Mouse (Mus musculus): ENCODE data around the gene Pepd. TPM values are rescaled to one million over a fixed set of nuclear protein-coding genes. Genes with fewer than 3 reads are reported as not detected.
A peak's percentile ranks its signal among the peaks of the same experiment; 100 is the strongest.

The Pepd gene
- polyA plus RNA-seq, 1 experiment from 2014 or later = 57.8 TPM

GRCm38 (mm10) chr7:35056436-35056864 is 144.3 kb downstream of the Pepd start, which contains the start of gene Cebpg:
TSS of gene Cebpg (minus strand) at chr7:35056573.
- Histone ChIP-seq H3K4me1 (replicated peaks; ENCODE audit: control insufficient read depth, insufficient read depth, low read length) (no peaks in the 10 kb centered on the region), H3K4me2 (replicated peaks; ENCODE audit: low read depth, low read length) (peak within 1 kb of the TSS; percentile 59), H3K9me3 (ENCODE audit: control insufficient read depth, low read length) (no peaks in the 10 kb centered on the region), H3K4me3 (ENCODE audit: low read depth, low read length) (peak within 1 kb of the TSS; percentile 87), H3K27ac (ENCODE audit: low read depth, low read length) (peak within 1 kb of the TSS; percentile 64), H3K9ac (ENCODE audit: low read depth, low read length) (peak within 1 kb of the TSS; percentile 88), H3K36me3 (ENCODE audit: control insufficient read depth, insufficient read depth, low read length) (no peaks in the 10 kb centered on the region), H3K27me3 (ENCODE audit: control insufficient read depth, insufficient read depth, low read length) (no peaks in the 10 kb centered on the region)
- under 1% methylated on average over 52 of the region's 53 CpGs for WGBS
- DNase-seq (ENCODE audit: low spot score) = peak; percentile 96
- peak; percentile 98 for ATAC-seq (ENCODE audit: low FRiP score)

- ATAC-seq (ENCODE audit: low FRiP score) = no peak
- no peaks in the 10 kb centered on the region for H3K36me3 ChIP-seq (ENCODE audit: control insufficient read depth, insufficient read depth, low read length)
- WGBS = 27% methylated on average over 10 of the region's 10 CpGs
Measured at GRCm38 (mm10) chr7:35056999-35057398, 144.8 kb downstream of the Pepd start.

DNA sequence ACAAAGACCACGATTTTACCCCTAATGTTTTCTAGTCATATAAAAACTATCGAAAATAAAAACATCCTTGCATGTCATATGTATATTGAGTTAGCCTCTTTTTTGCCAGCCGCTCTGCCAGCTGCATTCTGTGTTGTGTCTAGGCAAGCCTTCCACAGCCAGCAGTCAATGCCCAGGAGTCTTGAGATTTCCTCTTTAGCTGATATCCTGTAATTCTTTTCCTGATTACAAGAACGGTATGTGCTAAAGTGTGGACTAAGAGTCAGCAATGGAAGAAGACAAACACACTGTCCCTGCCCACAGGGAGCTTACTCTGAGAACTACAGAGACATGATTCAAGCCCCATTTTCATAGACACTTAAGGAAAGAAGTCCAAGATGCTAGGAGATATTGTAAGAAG is 145.4 kb downstream of the Pepd start:
- WGBS = 81% methylated on average over 4 of the region's 4 CpGs
- H3K27me3 ChIP-seq (ENCODE audit: control insufficient read depth, insufficient read depth, low read length) = no peaks in the 10 kb centered on the region
- no peak overlapping the region for H3K4me2 ChIP-seq (replicated peaks; ENCODE audit: low read depth, low read length)
- ATAC-seq (ENCODE audit: low FRiP score) (no peak), DNase-seq (ENCODE audit: low spot score) (no peak)
- no peaks in the 10 kb centered on the region for H3K9me3 ChIP-seq (ENCODE audit: control insufficient read depth, low read length)
- H3K4me1 ChIP-seq (replicated peaks; ENCODE audit: control insufficient read depth, insufficient read depth, low read length) = no peaks in the 10 kb centered on the region
- no peak overlapping the region for H3K27ac ChIP-seq (ENCODE audit: low read depth, low read length)
- no peak overlapping the region for H3K9ac ChIP-seq (ENCODE audit: low read depth, low read length)
- H3K36me3 ChIP-seq (ENCODE audit: control insufficient read depth, insufficient read depth, low read length) = no peaks in the 10 kb centered on the region
- no peak overlapping the region for H3K4me3 ChIP-seq (ENCODE audit: low read depth, low read length)

More at GRCm38 (mm10) chr7:35056999-35057398, 144.8 kb downstream of the Pepd start:
- H3K4me1 ChIP-seq (replicated peaks; ENCODE audit: control insufficient read depth, insufficient read depth, low read length) = no peaks in the 10 kb centered on the region
- H3K9ac ChIP-seq (ENCODE audit: low read depth, low read length) = peak overlapping the region; percentile 49
- H3K27ac ChIP-seq (ENCODE audit: low read depth, low read length) = no peak overlapping the region
- H3K27me3 ChIP-seq (ENCODE audit: control insufficient read depth, insufficient read depth, low read length) = no peaks in the 10 kb centered on the region
- peak overlapping the region; percentile 87 for H3K4me3 ChIP-seq (ENCODE audit: low read depth, low read length)
- no peak for DNase-seq (ENCODE audit: low spot score)
- H3K4me2 ChIP-seq (replicated peaks; ENCODE audit: low read depth, low read length) = peak overlapping the region; percentile 59
- H3K9me3 ChIP-seq (ENCODE audit: control insufficient read depth, low read length) = no peaks in the 10 kb centered on the region

GRCm38 (mm10) chr7:35058329-35058728 is 146.2 kb downstream of the Pepd start:
- WGBS = 82% methylated on average over 1 of the region's 1 CpGs
- Histone ChIP-seq H3K4me3 (ENCODE audit: low read depth, low read length) (no peak overlapping the region), H3K27me3 (ENCODE audit: control insufficient read depth, insufficient read depth, low read length) (no peaks in the 10 kb centered on the region), H3K9ac (ENCODE audit: low read depth, low read length) (no peak overlapping the region), H3K27ac (ENCODE audit: low read depth, low read length) (no peak overlapping the region), H3K36me3 (ENCODE audit: control insufficient read depth, insufficient read depth, low read length) (no peaks in the 10 kb centered on the region), H3K4me2 (replicated peaks; ENCODE audit: low read depth, low read length) (no peak overlapping the region), H3K9me3 (ENCODE audit: control insufficient read depth, low read length) (no peaks in the 10 kb centered on the region), H3K4me1 (replicated peaks; ENCODE audit: control insufficient read depth, insufficient read depth, low read length) (no peaks in the 10 kb centered on the region)
- no peak for DNase-seq (ENCODE audit: low spot score)
- no peak for ATAC-seq (ENCODE audit: low FRiP score)

DNA sequence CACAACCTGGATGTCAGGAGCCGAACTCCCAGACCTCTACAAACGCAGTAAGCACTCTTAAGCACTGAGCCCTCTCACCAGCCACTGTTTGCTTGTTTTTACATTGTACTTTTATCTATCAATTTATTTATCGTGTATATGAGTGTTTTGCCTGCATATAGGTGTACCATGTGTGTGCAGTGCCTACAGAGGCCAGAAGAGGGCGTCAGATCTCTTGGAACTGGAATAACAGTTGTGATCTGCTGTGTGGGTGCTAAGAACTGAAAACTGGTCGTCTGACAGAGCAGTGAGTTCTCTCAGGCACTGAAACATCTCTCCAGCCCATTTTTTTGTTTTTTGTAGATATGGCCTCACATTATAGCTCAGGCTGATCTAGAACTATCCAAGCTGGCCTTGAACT is 147.3 kb downstream of the Pepd start:
- Histone ChIP-seq H3K27me3 (ENCODE audit: control insufficient read depth, insufficient read depth, low read length) (no peaks in the 10 kb centered on the region), H3K27ac (ENCODE audit: low read depth, low read length) (no peak overlapping the region), H3K36me3 (ENCODE audit: control insufficient read depth, insufficient read depth, low read length) (no peaks in the 10 kb centered on the region), H3K4me2 (replicated peaks; ENCODE audit: low read depth, low read length) (no peak overlapping the region), H3K9ac (ENCODE audit: low read depth, low read length) (no peak overlapping the region), H3K9me3 (ENCODE audit: control insufficient read depth, low read length) (no peaks in the 10 kb centered on the region), H3K4me1 (replicated peaks; ENCODE audit: control insufficient read depth, insufficient read depth, low read length) (no peaks in the 10 kb centered on the region), H3K4me3 (ENCODE audit: low read depth, low read length) (no peak overlapping the region)
- ATAC-seq (ENCODE audit: low FRiP score) (no peak), DNase-seq (ENCODE audit: low spot score) (no peak)
- WGBS = 71% methylated on average over 5 of the region's 5 CpGs

DNA sequence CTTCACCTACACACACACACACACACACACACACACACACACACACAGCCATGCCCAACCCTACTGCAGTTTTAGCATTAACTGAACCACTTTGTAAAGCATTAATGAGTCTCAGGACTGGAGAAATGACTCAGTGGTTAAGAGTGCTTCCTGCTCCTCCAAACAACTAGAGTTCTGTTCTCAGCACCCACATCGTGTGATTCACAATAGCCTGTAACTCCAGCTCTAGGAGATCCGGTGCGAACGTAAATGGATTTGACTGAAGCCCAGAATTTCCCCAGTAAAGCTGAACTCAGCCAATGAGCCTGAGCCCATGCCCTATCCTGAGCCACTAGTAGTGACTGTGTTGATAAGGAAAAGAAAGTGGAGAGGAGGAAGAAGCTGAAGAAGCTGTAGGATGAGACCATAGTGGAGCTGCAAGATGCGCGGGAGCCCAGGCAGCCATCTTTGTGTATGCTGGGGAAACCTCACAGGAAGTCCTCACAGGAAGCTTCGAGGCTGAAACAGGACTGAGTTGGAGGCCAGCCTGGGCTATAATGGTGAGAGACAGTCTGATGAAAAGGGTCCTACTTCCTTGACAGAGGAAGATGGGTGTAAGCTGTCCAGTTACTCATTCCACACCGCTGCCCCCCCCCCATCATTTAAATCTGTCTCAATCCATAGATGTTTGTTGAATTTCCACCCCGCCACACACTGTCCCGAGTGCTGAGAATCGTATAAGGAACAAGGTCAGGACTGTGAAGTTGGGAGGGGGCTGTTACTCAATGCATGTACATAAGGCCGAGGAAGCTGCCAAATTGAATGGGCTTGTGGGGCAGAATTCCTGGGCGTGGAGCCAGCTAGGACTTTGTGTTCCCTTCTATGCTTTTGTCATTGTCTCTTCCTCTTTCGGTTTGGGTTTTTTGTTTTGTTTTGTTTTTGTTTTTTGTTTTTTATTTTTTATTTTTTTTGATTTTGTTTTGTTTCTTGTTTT is 152.4 kb downstream of the Pepd start:
- H3K4me2 ChIP-seq (replicated peaks; ENCODE audit: low read depth, low read length) = no peak overlapping the region
- no peak overlapping the region for H3K9ac ChIP-seq (ENCODE audit: low read depth, low read length)
- WGBS = 85% methylated on average over 14 of the region's 14 CpGs
- no peaks in the 10 kb centered on the region for H3K36me3 ChIP-seq (ENCODE audit: control insufficient read depth, insufficient read depth, low read length)
- DNase-seq (ENCODE audit: low spot score) (no peak), ATAC-seq (ENCODE audit: low FRiP score) (no peak)
- no peaks in the 10 kb centered on the region for H3K9me3 ChIP-seq (ENCODE audit: control insufficient read depth, low read length)
- no peak overlapping the region for H3K4me3 ChIP-seq (ENCODE audit: low read depth, low read length)
- no peak overlapping the region for H3K27ac ChIP-seq (ENCODE audit: low read depth, low read length)
- no peaks in the 10 kb centered on the region for H3K27me3 ChIP-seq (ENCODE audit: control insufficient read depth, insufficient read depth, low read length)
- H3K4me1 ChIP-seq (replicated peaks; ENCODE audit: control insufficient read depth, insufficient read depth, low read length) = no peaks in the 10 kb centered on the region

DNA sequence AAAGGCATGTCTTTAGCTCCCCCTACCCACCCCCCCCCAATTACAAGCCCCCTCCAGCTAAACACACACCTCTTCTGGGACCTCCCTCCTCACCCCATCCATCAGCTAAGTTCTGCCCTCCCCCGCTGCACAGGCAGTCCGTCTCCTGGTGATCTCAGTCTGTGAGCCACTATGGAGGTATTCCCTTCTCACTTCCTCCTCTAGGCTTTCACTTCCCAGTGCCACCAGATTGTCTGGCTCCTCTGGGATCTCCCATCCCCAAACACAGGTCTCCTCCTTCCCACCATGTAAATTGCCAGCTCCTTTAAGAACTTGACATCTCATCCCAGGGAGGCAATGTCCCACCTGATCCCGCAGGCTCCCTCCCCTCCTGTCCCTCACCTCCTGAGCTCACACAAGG is 153.8 kb downstream of the Pepd start:
- Histone ChIP-seq H3K9ac (ENCODE audit: low read depth, low read length) (no peak overlapping the region), H3K27ac (ENCODE audit: low read depth, low read length) (no peak overlapping the region), H3K4me2 (replicated peaks; ENCODE audit: low read depth, low read length) (no peak overlapping the region), H3K27me3 (ENCODE audit: control insufficient read depth, insufficient read depth, low read length) (no peaks in the 10 kb centered on the region), H3K4me3 (ENCODE audit: low read depth, low read length) (no peak overlapping the region), H3K4me1 (replicated peaks; ENCODE audit: control insufficient read depth, insufficient read depth, low read length) (no peaks in the 10 kb centered on the region), H3K9me3 (ENCODE audit: control insufficient read depth, low read length) (no peaks in the 10 kb centered on the region), H3K36me3 (ENCODE audit: control insufficient read depth, insufficient read depth, low read length) (no peaks in the 10 kb centered on the region)
- DNase-seq (ENCODE audit: low spot score) (no peak), ATAC-seq (ENCODE audit: low FRiP score) (no peak)
- 86% methylated on average over 3 of the region's 3 CpGs for WGBS

DNA sequence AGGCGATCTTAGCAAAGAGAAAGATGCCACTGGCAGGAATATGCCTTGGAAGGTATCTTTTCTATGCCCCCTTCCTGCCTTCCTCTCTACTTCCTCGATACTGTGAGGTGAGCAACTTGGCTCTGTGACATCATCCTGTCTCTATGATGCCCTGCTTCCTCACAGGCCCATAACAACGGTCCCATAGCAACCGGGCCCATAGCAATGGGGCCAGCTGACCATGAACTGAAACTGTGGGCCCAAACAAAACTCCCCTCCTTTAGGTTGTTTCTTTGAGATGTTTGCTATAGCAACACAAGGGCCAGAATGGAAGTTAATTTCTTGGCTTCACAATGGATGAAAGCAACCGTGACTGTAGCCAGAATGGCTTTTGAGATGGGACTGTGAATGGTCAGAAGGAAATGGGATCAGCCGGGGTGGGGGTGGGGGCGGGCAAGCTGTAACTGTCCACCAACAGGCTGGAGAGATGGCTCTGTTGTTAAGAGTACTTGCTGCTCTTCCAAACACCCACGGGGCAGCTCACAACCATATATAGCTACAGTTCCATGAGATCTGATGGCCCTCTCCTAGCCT is 154.5 kb downstream of the Pepd start:
- Histone ChIP-seq H3K36me3 (ENCODE audit: control insufficient read depth, insufficient read depth, low read length) (no peaks in the 10 kb centered on the region), H3K27ac (ENCODE audit: low read depth, low read length) (no peak overlapping the region), H3K4me2 (replicated peaks; ENCODE audit: low read depth, low read length) (no peak overlapping the region), H3K27me3 (ENCODE audit: control insufficient read depth, insufficient read depth, low read length) (no peaks in the 10 kb centered on the region), H3K9me3 (ENCODE audit: control insufficient read depth, low read length) (no peaks in the 10 kb centered on the region), H3K4me3 (ENCODE audit: low read depth, low read length) (no peak overlapping the region), H3K4me1 (replicated peaks; ENCODE audit: control insufficient read depth, insufficient read depth, low read length) (no peaks in the 10 kb centered on the region), H3K9ac (ENCODE audit: low read depth, low read length) (no peak overlapping the region)
- 54% methylated on average over 8 of the region's 8 CpGs for WGBS
- ATAC-seq (ENCODE audit: low FRiP score) (peak; percentile 75), DNase-seq (ENCODE audit: low spot score) (peak; percentile 59)
